ENCODE assay signal across 2 mouse cellular contexts in genomic region chr8:20356386-20356785, GRCm38 (mm10). TPM values are rescaled to one million over a fixed set of nuclear protein-coding genes. Genes with fewer than 3 reads are reported as not detected.
"Had no signal": no experiment of that assay in that cellular context is flagged by ENCODE, and none has a peak within 500 bp of the region (broad histone marks: within the 10 kb centered on the region; RNA-seq: fewer than 3 reads in every experiment).

No protein-coding gene starts in this region.

RNA-seq across cellular contexts. Expression of gene Gm15319, which starts 6.6 kb away (rescaled TPM):
- total RNA-seq: megakaryocyte progenitor cell, adult 5-6 weeks; monocyte, adult 5-6 weeks had no signal
